Mouse (Mus musculus): ENCODE results near the gene Tspan3. TPM values are rescaled to one million over a fixed set of nuclear protein-coding genes. Genes with fewer than 3 reads are reported as not detected.

Gene Tspan3
- polyA plus RNA-seq (2016; fragmentation: Nextera tagmentation; extraction: Ambion mirVana) = 424 and 455 TPM in 2 replicates

GRCm38 (mm10) chr9:56165377-56165776, at the start of gene Tspan3:
Tspan3 (minus strand) TSS chr9:56165477.
- Histone ChIP-seq H3K27ac (peak within 1 kb of the TSS; percentile 83), H3K27me3 (no peaks in the 10 kb centered on the region), H3K4me3 (replicated peaks) (no peak within 1 kb of the TSS), H3K36me3 (no peaks in the 10 kb centered on the region), H3K4me1 (replicated peaks) (peaks cover 43% of the 10 kb centered on the region), H3K9me3 (no peaks in the 10 kb centered on the region; the same call in 1 of the 2 replicates), H3K9ac (replicated peaks) (no peak within 1 kb of the TSS), H3K4me2 (peak within 1 kb of the TSS; percentile 28; the same call in 1 of the 2 replicates)
- ATAC-seq (ENCODE audit: insufficient number of reproducible peaks, insufficient read depth, low FRiP score, low TSS enrichment, low read depth) = no peak
- 88% methylated on average over 6 of the region's 6 CpGs for WGBS

- Histone ChIP-seq H3K9me3 (no peaks in the 10 kb centered on the region), H3K27me3 (no peaks in the 10 kb centered on the region), H3K9ac (replicated peaks) (no peak overlapping the region), H3K4me2 (no peak overlapping the region), H3K27ac (no peak overlapping the region), H3K36me3 (no peaks in the 10 kb centered on the region), H3K4me1 (replicated peaks) (peaks cover 7% of the 10 kb centered on the region; the same call in 1 of the 2 replicates), H3K4me3 (replicated peaks) (no peak overlapping the region)
- 48% methylated on average over 11 of the region's 11 CpGs for WGBS
- no peak for ATAC-seq (ENCODE audit: insufficient number of reproducible peaks, insufficient read depth, low FRiP score, low TSS enrichment, low read depth)
These were observed 48.4 kb upstream of the Tspan3 start for GRCm38 (mm10) chr9:56213451-56214291.

GRCm38 (mm10) chr9:56208817-56209216, 43.5 kb upstream of the Tspan3 start:
- WGBS = 85% methylated on average over 8 of the region's 8 CpGs
- Histone ChIP-seq H3K4me1 (replicated peaks) (peaks cover 4% of the 10 kb centered on the region; the same call in 1 of the 2 replicates), H3K4me3 (replicated peaks) (no peak overlapping the region), H3K4me2 (no peak overlapping the region), H3K27ac (no peak overlapping the region), H3K36me3 (peaks cover 18% of the 10 kb centered on the region), H3K9me3 (no peaks in the 10 kb centered on the region), H3K27me3 (no peaks in the 10 kb centered on the region), H3K9ac (replicated peaks) (no peak overlapping the region)
- ATAC-seq (ENCODE audit: insufficient number of reproducible peaks, insufficient read depth, low FRiP score, low TSS enrichment, low read depth) = no peak

- H3K27me3 ChIP-seq = no peaks in the 10 kb centered on the region
- peaks cover 18% of the 10 kb centered on the region for H3K36me3 ChIP-seq
- H3K4me3 ChIP-seq (replicated peaks) = no peak overlapping the region
- H3K4me1 ChIP-seq (replicated peaks) = 0 out of 2 replicates have a peak, but pooled peaks cover under 1% of the 10 kb centered on the region
- H3K4me2 ChIP-seq = no peak overlapping the region
- no peak overlapping the region for H3K27ac ChIP-seq
- no peak for ATAC-seq (ENCODE audit: insufficient number of reproducible peaks, insufficient read depth, low FRiP score, low TSS enrichment, low read depth)
- no peak overlapping the region for H3K9ac ChIP-seq (replicated peaks)
- WGBS = 78% methylated on average over 5 of the region's 5 CpGs
- no peaks in the 10 kb centered on the region for H3K9me3 ChIP-seq
These were observed 42.2 kb upstream of the Tspan3 start for GRCm38 (mm10) chr9:56207516-56207915.

- Histone ChIP-seq H3K4me3 (replicated peaks) (no peak overlapping the region), H3K9ac (replicated peaks) (no peak overlapping the region), H3K9me3 (no peaks in the 10 kb centered on the region), H3K27me3 (no peaks in the 10 kb centered on the region), H3K27ac (no peak overlapping the region), H3K36me3 (peaks cover 18% of the 10 kb centered on the region), H3K4me1 (replicated peaks) (peaks cover 5% of the 10 kb centered on the region), H3K4me2 (no peak overlapping the region)
- 93% methylated on average over 10 of the region's 10 CpGs for WGBS
- ATAC-seq (ENCODE audit: insufficient number of reproducible peaks, insufficient read depth, low FRiP score, low TSS enrichment, low read depth) = no peak
These were observed 41.8 kb upstream of the Tspan3 start for GRCm38 (mm10) chr9:56207083-56207482.

GRCm38 (mm10) chr9:56205336-56205735, 40.1 kb upstream of the Tspan3 start:
- Histone ChIP-seq H3K9ac (replicated peaks) (no peak overlapping the region), H3K27ac (no peak overlapping the region), H3K4me3 (replicated peaks) (no peak overlapping the region), H3K27me3 (no peaks in the 10 kb centered on the region), H3K36me3 (peaks cover 18% of the 10 kb centered on the region), H3K4me1 (replicated peaks) (peaks cover 18% of the 10 kb centered on the region), H3K4me2 (no peak overlapping the region), H3K9me3 (no peaks in the 10 kb centered on the region)
- 71% methylated on average over 11 of the region's 11 CpGs for WGBS
- ATAC-seq (ENCODE audit: insufficient number of reproducible peaks, insufficient read depth, low FRiP score, low TSS enrichment, low read depth) = no peak

GRCm38 (mm10) chr9:56204316-56204715, 39.0 kb upstream of the Tspan3 start:
- Histone ChIP-seq H3K36me3 (peaks cover 18% of the 10 kb centered on the region), H3K27me3 (no peaks in the 10 kb centered on the region), H3K4me2 (no peak overlapping the region), H3K4me1 (replicated peaks) (peaks cover 20% of the 10 kb centered on the region), H3K9me3 (no peaks in the 10 kb centered on the region), H3K9ac (replicated peaks) (no peak overlapping the region), H3K27ac (no peak overlapping the region), H3K4me3 (replicated peaks) (no peak overlapping the region)
- no peak for ATAC-seq (ENCODE audit: insufficient number of reproducible peaks, insufficient read depth, low FRiP score, low TSS enrichment, low read depth)
- 96% methylated on average over 4 of the region's 4 CpGs for WGBS

- no peaks in the 10 kb centered on the region for H3K27me3 ChIP-seq
- no peak overlapping the region for H3K9ac ChIP-seq (replicated peaks)
These were observed 35.5 kb upstream of the Tspan3 start for GRCm38 (mm10) chr9:56200645-56201314.

GRCm38 (mm10) chr9:56200200-56200599, 34.9 kb upstream of the Tspan3 start:
- no peaks in the 10 kb centered on the region for H3K27me3 ChIP-seq
- ATAC-seq (ENCODE audit: insufficient number of reproducible peaks, insufficient read depth, low FRiP score, low TSS enrichment, low read depth) = 0 out of 2 replicates have a peak, but pooled peaks have one; percentile 26
- H3K9ac ChIP-seq (replicated peaks) = no peak overlapping the region
- WGBS = 44% methylated on average over 2 of the region's 2 CpGs
- H3K27ac ChIP-seq = no peak overlapping the region
- peaks cover 24% of the 10 kb centered on the region for H3K4me1 ChIP-seq (replicated peaks)
- no peak overlapping the region for H3K4me3 ChIP-seq (replicated peaks)
- H3K36me3 ChIP-seq = no peaks in the 10 kb centered on the region
- no peaks in the 10 kb centered on the region for H3K9me3 ChIP-seq
- no peak overlapping the region for H3K4me2 ChIP-seq

More at GRCm38 (mm10) chr9:56200645-56201314, 35.5 kb upstream of the Tspan3 start:
- Histone ChIP-seq H3K27ac (no peak overlapping the region), H3K36me3 (peaks cover 4% of the 10 kb centered on the region), H3K4me2 (no peak overlapping the region), H3K4me3 (replicated peaks) (no peak overlapping the region), H3K9me3 (no peaks in the 10 kb centered on the region), H3K4me1 (replicated peaks) (peaks cover 20% of the 10 kb centered on the region)
- WGBS = 34% methylated on average over 14 of the region's 14 CpGs
- ATAC-seq (ENCODE audit: insufficient number of reproducible peaks, insufficient read depth, low FRiP score, low TSS enrichment, low read depth) = no peak; the same call in 1 of the 2 replicates

- ATAC-seq (ENCODE audit: insufficient number of reproducible peaks, insufficient read depth, low FRiP score, low TSS enrichment, low read depth) = no peak
- 87% methylated on average over 4 of the region's 4 CpGs for WGBS
- Histone ChIP-seq H3K4me2 (no peak overlapping the region), H3K9me3 (no peaks in the 10 kb centered on the region), H3K9ac (replicated peaks) (no peak overlapping the region), H3K27ac (no peak overlapping the region), H3K4me3 (replicated peaks) (no peak overlapping the region), H3K36me3 (no peaks in the 10 kb centered on the region), H3K27me3 (peaks cover 5% of the 10 kb centered on the region; the same call in 1 of the 2 replicates), H3K4me1 (replicated peaks) (peaks cover 31% of the 10 kb centered on the region)
These were observed 31.6 kb upstream of the Tspan3 start for GRCm38 (mm10) chr9:56196921-56197320.

- peaks cover 5% of the 10 kb centered on the region; the same call in 1 of the 2 replicates for H3K27me3 ChIP-seq
- H3K4me2 ChIP-seq = no peak overlapping the region
- 37% methylated on average over 3 of the region's 3 CpGs for WGBS
- H3K4me3 ChIP-seq (replicated peaks) = no peak overlapping the region
- no peaks in the 10 kb centered on the region for H3K9me3 ChIP-seq
- no peak overlapping the region for H3K9ac ChIP-seq (replicated peaks)
- H3K4me1 ChIP-seq (replicated peaks) = peaks cover 26% of the 10 kb centered on the region
- no peaks in the 10 kb centered on the region for H3K36me3 ChIP-seq
- no peak overlapping the region for H3K27ac ChIP-seq
- ATAC-seq (ENCODE audit: insufficient number of reproducible peaks, insufficient read depth, low FRiP score, low TSS enrichment, low read depth) = no peak
These were observed 29.9 kb upstream of the Tspan3 start for GRCm38 (mm10) chr9:56195193-56195592.
